Mouse (Mus musculus) embryonic fibroblast, embryonic 13.5 days (primary cell): ENCODE measurements at regions not wholly inside any gene's neighbourhood (a gene's known extent, or its start where the extent isn't known, plus 50 kb on each side); places are given as distances from the start of the nearest gene placed in this dataset.

Experiments used
- CTCF ChIP-seq: IDR thresholded peaks from 2 replicates; pipeline ENCODE4 v1.5.1; 2011; ENCODE audit warnings: mild to moderate bottlenecking, control low read depth, low read length, moderate library complexity, borderline replicate concordance; ENCODE audit not compliant: insufficient read depth
- POLR2A ChIP-seq: IDR thresholded peaks from 2 replicates; pipeline ENCODE4 v1.6.1; 2011; ENCODE audit warnings: low read depth, mild to moderate bottlenecking, control low read depth, low read length, moderate library complexity

GRCm38 (mm10) chr3:120983556-120984270, 187.8 kb downstream of the Rwdd3 start:
- TF ChIP-seq CTCF, result no peak
- TF ChIP-seq POLR2A, result no peak
